Mouse (Mus musculus) kidney, adult 2 months (tissue): Measurements from ENCODE around the gene Scml4.
A peak's percentile ranks its signal among the peaks of the same experiment; 100 is the strongest.

ENCODE experiments used
- CTCF ChIP-seq: fragments of 200-500 bp; conservative IDR thresholded peaks from 2 replicates; pipeline ENCODE4 v1.5.1; 2011; ENCODE audit warnings: low read depth, mild to moderate bottlenecking, control low read depth, low read length, moderate library complexity, mixed read lengths; ENCODE audit not compliant: insufficient read depth, insufficient read length
- POLR2A ChIP-seq: fragments of 200-500 bp; IDR thresholded peaks from one replicate; pipeline ENCODE4 v1.6.1; 2011; ENCODE audit warnings: low read depth, low read length, control low read depth

DNA sequence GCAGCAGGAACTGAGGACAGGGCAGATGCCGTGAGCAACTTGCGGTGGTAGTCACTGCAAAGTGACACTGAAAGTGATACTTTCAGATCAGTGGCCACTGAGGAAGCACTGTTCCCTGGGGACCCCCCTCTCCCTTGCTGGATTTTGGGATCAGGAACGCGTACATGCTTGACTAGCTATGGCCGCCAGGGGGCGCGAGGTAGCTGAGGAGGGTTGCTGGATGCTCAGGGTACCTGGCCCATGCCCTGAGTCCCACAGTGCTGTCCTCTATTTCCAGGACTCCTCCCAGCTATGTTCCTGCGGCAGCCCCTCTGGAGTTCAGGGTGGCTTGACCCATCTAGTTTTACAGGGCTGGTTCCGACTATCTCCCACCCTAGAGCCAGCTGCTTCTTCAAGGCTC lies 17.8 kb upstream of the Scml4 start:
- TF ChIP-seq POLR2A (no peak), CTCF (peak; percentile 82)
